Mouse (Mus musculus): Measurements from ENCODE around the gene Phgdh.

Gene Phgdh

DNA sequence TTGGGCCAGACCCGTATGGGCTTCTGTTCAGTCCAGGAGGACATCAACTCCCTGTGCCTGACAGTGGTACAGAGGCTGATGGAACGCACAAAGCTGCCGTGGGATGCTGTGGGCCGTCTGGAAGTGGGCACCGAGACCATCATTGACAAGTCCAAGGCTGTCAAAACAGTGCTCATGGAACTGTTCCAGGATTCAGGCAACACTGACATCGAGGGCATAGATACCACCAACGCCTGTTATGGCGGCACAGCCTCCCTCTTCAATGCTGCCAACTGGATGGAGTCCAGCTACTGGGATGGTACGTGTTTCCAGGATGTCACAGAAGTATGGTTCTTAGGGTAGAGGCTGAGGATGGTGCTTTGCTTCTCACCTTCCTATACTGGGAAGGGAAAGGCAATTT is 48.7 kb downstream of the Phgdh start:
- DNase-seq (ENCODE audit: low spot score) = no peak

DNA sequence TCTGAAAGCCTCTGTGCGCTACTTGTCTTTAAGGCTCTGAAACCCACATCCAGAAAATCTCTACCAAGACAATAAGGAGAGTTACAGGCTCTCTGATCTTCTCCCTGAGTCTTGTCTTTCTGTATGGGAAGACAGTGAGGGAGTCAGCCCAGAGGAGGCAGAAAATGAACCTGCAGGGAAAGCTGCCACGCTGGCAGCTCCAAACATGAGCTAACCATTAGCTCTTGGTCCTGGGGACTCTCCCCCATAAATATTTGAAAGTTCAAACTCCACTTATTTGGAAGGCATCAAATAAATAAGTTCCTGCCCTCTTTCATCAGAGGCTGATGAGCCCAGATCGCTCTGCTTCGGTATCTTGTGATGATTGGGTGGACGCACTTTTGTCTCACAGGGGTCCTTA is 56.6 kb downstream of the Phgdh start:
- DNase-seq (ENCODE audit: low spot score) = no peak

DNA sequence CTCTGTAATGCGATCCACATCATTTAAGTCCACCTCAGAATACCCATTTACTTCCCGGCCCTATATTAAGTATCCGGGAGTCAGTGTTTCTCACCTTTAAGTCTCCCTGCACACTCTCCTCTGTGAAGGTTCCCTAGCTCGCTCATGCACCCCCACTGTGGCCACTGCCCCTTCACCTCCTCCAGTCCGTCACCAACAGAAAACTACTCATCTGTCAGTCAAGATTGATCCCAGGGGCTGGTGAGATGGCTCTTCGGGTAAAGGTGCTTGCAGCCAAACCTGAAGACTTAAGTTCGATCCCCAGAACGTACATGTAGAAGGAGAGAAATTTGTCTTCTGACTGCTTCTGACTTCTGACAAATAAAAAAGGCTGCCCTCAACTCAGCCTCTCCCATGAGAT is 57.4 kb downstream of the Phgdh start:
- DNase-seq (ENCODE audit: low spot score) = no peak

DNA sequence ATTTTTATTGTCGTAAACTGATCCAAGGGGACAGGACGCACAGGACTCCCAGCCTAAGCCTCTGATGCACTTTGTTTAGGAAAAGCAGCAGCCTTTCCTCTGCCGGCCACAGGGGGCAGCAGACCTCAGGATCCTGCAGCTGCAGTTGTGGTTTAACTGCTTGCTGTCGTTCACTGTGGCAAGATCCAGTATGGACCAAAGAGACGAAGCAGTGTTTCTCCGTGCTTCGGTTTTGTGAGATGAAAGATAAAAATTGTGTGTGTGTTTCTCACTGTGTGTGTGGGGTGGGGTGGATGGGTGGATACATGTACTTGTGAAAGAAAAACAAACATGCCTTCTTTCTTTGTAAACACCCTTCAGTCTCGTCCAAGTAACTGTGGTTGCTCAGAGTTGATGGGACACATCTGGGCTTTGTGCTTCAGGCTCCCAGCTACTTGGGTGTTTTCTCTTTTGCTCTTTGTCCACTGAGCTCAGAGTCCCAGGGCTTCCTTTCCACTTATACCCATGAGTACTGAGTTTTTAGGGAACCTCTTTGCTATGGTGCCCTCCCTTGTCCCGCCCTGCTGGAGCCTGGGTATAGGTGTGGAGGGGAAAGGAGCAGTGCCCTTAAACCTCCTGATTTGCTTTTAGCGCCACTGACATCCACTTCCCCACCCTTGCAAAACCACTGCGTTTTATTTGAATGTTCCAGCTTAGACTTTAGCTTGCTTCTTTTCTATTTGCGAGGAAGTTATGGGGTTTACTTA is 58.7 kb downstream of the Phgdh start:
- peak; percentile 24 for DNase-seq (ENCODE audit: low spot score)

DNA sequence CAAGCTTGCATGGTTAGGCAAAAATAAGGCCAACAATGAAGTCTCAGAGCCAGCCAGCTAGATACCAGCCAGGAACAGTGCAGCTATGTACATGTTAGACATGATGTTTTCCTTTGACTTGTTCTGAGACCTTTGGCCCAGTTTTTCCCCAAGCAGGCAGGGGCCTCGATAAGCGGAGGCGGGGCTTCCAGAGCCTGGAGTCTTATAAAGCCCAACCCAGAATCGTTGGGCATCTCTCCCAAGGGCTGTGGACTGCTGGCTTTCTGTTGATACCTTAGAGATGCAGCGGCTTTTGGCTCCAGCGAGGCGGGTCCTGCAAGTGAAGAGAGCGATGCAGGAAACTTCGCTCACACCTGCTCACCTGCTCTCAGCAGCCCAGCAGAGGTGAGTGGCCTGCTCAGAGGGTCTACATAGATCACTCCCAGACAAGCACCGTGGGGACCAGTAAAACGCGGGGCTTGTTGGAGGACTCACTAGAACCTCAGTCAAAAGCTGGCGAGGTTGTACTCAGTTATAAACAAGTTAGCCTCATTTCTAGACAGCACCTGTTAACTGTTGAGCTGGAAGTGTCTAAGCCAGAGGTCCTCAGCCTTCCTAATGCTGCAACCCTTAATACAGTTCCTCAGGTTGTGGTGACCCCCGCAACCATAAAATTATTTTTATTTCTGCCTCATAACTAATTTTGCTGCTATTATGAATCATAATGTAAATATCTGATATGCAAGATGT is 59.4 kb downstream of the Phgdh start, which contains the start of gene Hmgcs2:
Gene Hmgcs2, plus strand, starts transcription at position 232 of the 729 bp plus-strand sequence.
- DNase-seq (ENCODE audit: low spot score) = no peak

DNA sequence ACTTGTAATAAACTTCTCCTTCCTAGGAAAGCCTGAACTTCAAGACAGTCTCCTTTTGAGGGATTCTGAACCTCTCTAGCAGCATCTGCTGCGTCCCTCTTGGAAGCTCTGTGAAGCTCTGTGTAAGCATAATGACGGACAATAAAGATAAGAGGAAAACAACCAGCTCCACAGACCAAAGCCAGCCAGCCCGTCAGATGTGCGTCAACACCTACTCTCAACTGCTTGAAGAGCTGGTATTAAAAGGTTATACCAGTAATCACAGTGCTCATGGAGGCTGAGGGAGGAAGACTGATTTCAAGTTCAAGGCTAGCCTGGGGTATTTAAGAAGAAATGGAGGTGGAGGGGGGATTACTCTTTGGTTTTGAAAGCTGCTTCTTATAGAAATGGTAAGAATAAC is 60.1 kb downstream of the Phgdh start:
- no peak for DNase-seq (ENCODE audit: low spot score)

DNA sequence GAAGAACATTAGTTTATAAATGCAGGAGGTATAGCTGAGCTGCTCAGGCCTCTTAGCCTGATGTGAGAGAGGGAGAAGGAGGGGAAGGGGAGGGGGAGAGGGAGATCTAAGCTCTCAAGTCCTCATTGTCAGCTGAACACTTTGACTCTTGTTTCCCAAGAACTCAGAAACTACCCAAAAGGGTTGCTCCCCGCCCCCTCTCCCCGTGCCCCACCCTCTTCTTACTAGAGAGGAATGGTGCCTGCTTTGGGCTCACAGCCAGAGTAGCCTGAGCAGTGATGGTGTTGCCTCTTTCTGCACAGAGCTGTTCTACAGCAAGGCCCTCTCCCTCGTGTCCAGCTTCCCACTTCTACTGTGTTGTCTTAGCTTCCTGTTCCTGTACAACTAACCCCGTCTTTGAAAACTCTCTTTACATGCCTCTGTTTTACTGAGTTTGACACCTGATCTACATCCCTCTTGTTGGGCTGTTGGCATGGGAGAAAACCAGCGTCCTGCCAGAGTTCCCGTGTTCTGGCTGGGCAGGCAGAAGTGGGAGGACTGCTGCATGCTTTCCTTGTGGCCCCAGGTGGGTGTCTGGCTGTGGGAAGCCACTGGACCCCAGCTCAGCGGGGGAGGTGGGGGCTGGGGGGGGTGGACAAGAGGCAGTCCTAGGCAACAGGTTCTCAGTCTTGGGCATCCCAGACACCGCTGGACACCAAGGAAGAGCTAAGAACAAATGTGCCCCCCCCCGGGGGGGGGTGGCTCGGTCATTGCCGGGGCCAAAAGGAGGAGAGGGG is 66.0 kb downstream of the Phgdh start:
- no peak for DNase-seq (ENCODE audit: low spot score)

DNA sequence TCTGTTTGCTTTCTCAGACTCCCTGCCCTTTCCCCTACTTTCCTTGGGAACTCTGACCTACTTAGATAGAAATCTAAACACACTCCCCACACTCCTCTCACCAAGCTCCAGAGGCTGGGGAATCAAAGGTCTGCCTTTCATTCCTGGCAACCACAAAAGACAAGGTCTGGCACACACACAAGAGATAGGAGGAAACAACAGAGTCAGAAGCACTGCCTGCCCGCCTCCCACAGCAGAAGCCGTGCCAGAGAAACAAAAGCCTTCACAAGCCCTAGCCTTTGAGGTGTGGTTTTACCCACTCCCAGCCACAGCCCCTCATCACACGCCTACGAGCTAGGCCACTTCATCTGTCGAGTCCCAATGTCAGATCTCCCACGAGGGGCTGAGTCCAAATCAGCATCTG is 72.5 kb downstream of the Phgdh start:
- no peak for DNase-seq (ENCODE audit: low spot score)
